Mouse (Mus musculus) kidney, adult 8-10 months (tissue): ENCODE results near the gene Rps6kl1.
A peak's percentile ranks its signal among the peaks of the same experiment; 100 is the strongest.

Experiments
- DNase-seq, 2 experiments: peaks; one replicate each; pipeline ENCODE4 v3.0.0; 2022

Gene Rps6kl1

GRCm38 (mm10) chr12:85101521-85102106 is 49.5 kb downstream of the Rps6kl1 start:
- no peak for DNase-seq

- no peak for DNase-seq
Observed at GRCm38 (mm10) chr12:85101001-85101400, 50.1 kb downstream of the Rps6kl1 start.

GRCm38 (mm10) chr12:85095859-85096258 is 55.2 kb downstream of the Rps6kl1 start:
- no peak for DNase-seq

- DNase-seq: no peak
Observed at GRCm38 (mm10) chr12:85095146-85095545, 55.9 kb downstream of the Rps6kl1 start.

- no peak for DNase-seq
Observed at GRCm38 (mm10) chr12:85094706-85095105, 56.4 kb downstream of the Rps6kl1 start.

- DNase-seq: no peak
Observed at GRCm38 (mm10) chr12:85094010-85094409, 57.1 kb downstream of the Rps6kl1 start.

- peak; percentile 50 to 69 for DNase-seq
Observed at GRCm38 (mm10) chr12:85092214-85092613, 58.9 kb downstream of the Rps6kl1 start.

- DNase-seq: no peak
Observed at GRCm38 (mm10) chr12:85091190-85091589, 59.9 kb downstream of the Rps6kl1 start.

- no peak for DNase-seq
Observed at GRCm38 (mm10) chr12:85087845-85088244, 63.2 kb downstream of the Rps6kl1 start.
